Mouse (Mus musculus) right cerebral cortex, postnatal 25 days (tissue): ENCODE measurements around the gene Stoml2.
A peak's percentile ranks its signal among the peaks of the same experiment; 100 is the strongest.

Experiments used
- DNase-seq: peaks from one replicate; pipeline ENCODE4 v3.0.0; 2022

The Stoml2 gene

DNA sequence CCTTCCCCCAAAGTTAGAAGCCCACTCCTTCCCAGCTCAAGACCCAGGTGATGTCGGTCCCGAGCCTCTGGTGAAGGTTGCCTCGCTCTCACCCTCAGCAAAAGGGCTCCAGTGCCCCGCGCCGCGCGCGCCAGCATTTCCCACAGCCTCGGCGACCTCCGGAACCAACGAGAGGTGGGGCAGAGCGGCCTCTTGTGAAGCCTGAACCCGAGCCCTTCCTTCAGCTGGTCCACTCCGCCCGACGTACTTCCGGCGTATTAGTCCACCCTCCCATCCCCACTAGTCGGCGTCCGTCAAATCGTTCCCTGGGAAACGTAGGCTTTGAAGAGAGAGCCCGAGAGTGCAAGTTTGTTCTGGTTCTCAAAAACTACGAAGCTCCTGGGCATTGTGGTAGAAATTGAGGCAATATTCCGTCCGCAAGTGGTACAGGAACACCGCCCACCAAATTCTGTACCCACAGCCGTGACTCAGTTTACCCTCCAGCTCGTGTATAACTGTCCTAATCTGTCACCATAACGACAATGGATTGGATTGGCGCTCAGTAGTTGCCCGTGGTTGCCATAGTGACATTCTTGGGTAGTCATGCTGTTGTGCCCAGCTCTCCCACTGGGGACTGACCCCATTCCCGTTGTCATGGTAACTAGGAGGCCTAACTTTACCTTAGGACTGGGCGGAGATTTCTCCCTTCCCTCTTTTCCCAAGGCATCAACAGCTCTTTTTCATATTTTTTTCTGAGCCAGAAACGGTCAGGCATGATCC lies at the start of gene Stoml2:
Gene Stoml2 (minus strand): TSS at position 474 of the 759 bp plus-strand sequence.
- DNase-seq, result peak; percentile 90

DNA sequence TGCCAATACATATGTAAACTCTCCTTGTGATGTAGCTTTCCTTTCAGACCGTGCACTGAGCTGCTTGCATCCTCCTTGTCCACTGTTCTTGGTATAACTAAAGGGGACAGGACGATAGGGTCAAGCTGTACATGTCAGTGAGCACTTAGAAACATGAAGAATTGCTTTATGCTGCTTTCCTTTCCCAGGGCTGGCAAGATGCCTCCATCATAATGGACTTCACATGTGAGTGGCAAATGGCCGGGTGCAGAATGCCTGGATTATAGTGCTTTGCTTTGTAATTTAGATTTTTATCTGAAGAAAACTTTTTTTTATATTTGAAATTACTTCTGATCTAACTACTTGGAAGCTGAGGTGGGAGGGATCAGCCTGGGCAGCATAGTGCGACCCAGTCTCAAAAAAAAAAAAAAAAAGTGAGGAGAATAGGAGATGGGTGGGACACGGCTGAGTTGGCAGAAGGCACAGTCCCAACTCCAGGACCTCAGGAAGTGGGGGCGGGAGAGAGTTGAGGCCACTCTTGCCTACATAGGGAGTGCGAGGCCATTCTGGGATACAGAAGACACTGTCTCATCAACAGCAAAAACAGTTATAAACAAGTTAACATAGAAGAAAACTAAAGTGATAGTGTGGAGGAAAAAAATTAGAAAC lies 46.7 kb upstream of the Stoml2 start:
- no peak for DNase-seq

DNA sequence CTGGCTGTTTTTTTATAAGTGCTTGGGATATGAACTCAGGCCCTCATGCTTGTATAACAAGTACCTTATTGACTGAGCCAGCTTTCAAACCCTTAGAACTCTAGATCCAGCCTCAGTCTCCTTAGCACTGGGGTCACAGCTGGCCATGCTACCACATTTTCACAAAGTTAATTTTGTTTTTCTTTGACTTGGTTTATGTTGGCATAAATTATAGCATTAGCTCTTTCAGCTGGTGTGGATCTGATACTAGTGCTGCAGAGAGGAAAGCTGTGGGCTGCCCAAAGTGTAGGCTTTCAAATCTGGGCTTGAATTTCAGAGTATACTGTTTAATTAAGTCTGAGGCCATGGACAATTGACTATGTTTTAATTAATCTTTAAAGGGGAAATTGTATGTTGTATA lies 43.4 kb upstream of the Stoml2 start:
- DNase-seq, result no peak

DNA sequence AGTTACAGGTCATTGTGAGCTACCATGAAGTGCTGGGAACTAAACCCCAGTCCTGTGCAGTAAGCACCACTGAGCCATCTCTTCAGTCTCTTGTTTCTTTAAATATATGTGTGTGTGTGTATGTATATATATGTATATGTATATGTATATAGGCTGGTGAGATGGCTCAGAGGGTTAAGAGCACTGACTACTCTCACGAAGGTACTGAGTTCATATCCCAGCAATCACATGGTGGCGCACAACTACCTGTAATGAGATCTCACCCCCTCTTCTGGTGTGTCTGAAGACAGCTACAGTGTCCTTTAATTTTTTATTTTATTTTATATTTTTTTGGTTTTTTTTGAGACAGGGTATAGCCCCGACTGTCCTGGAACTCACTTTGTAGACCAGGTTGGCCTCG lies 34.0 kb upstream of the Stoml2 start:
- no peak for DNase-seq

DNA sequence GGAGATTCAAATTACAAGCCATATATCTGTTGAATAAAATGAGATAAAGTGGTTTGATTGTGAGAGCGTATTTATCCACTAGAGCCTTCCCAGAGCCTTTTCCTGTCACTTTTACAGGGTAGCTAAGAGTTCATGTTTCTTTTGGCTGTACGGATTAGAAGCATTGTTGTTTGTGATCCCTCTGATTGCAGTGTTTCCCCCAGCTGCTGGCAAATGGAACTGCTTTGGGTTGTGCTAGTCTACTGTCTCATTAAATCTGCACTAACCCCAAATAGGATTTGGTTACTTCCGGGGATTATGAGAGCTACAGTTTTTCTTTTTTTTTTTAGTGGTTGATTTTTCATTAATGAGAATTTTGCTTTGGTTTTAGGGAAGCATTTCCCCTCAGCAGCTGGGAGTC lies 28.8 kb upstream of the Stoml2 start:
- no peak for DNase-seq

DNA sequence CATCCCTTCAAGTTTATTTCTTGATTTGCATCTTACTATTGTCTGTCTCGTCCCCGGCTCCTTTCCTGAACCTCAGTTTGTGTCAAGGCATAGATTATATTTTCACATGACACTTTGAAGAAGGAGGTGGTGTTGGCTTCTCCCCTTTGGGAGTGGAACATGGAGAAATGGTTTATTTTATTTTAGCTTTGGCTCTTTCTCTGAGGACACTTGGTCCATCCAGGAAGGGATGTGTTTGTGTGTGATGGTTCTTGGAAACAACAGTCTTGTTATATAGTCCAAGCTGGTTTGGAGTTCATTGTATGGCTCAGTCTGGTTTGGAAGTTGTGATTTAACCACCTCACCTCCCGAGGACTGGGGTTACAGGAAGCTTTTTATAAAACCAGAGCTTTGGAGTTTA lies 28.2 kb upstream of the Stoml2 start:
- DNase-seq, result no peak

DNA sequence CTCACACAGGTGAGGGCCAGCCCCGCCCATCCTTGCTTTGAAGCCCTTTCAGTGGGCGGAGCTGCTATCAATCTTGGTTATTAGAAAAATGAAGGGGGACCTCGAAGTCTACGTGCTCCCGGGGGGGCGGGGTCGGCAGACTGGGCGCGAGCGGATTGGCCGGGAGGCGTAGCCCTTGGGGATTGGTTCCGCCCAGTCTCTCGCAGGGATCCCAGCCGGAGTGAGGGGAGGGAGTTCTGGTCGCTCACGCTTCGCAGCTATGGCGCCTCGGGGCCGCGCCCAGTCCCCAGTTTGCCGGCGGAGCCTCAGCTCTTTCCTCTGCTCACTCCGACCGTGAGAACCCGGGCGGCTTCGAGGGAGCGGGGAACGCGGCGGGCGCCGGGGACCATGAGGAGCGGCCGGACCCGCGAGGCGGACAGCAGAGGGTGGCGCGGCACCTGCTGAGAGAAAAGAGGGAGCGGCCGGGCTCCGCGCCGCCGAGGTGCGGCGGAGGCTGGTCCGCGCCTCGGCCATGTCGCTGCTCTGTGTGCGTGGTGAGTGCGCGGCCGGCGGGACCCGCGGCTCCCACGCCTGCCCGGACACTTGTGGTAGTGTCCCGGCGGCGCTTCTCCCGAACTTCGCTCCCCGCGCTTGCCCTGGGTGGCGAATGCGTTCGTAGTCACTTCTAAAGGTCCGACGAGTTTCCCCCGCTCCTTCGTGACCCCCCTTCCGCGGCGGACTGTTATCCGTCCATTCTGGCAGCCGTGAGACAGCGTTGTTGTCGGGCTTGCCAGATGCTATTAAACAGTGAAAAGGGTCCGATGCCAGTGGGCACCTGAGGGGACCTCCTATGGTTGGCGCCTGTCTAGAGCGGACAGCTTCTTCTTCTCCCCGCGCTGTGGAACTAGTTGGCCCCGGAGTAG lies 27.5 kb upstream of the Stoml2 start, which contains the start of gene Unc13b:
Gene Unc13b (plus strand): TSS at position 201 of the 902 bp plus-strand sequence.
- peak; percentile 90 for DNase-seq

DNA sequence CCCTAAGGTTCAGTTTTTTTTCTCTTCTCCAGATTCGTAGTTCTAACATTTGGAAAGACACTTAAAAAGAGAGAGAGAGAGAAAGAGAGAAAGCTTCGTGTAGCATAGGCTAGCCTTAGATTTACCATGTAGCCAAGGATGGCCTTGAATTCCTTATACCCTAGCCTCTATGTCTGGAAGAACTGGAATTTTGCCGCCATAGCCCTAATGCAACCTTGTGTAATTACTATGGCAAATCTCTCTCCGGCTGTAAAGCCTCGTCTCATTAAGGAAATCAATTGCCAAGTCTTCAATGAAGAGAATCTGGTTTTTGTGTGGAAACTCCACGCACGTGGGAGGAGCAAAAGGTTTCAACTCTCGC lies 26.9 kb upstream of the Stoml2 start:
- no peak for DNase-seq

DNA sequence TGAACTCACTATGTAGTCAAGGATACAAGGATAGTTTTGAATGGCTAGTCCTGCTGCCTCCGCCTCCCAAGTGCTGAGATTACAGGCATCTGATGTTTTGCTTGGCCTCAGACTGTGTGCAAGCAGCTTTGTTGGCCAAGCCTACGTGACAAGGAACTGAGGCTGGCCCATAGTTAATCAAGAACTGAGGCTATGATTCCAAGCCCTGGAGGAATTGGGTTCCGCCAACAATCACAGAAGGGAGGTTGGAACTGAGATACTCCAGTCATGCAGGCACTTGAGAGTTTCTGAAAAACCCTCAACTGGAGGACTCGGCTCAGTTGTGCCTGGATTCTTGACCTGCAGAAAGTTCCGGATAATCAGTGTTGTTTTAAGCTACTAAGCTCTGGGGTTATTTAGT lies 26.1 kb upstream of the Stoml2 start:
- no peak for DNase-seq

DNA sequence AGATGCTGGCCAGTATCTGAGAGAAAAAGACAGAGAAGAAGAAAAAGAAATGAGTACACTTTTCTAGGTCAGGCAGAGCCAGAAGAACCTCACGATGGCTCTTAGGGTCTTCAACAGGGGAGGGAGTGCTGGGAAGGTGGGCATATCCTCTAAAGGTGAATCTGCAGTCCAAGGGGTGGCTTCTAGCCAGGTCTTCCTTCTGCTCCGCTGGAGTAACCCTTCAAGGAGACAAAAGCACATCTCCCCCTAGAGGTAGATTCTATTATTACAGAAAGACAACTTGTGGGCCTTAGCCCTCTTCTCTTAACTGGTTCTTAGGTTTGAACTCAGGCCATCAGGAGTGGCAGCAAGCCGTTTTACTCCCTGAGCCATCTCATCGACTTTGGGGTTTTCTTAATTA lies 21.1 kb upstream of the Stoml2 start:
- no peak for DNase-seq

DNA sequence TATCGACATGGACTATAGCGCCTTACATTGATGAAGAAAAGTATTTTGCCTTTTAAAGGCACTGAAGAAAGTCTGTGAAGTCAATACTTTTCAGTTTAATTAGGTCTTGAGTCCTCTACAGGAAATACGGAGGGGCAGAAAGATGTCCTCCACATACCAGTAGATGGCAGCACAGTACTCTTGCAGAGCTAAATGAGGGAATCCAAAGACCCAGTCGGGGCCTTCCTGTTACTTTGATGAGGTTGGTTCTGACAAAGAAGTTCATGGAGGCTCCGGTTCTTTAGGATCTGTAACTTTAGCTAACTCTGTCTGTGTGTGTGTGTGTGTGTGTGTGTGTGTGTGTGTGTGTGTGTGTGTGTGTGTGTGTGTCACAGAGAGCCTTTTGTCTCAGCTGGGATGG lies 15.7 kb upstream of the Stoml2 start:
- DNase-seq, result peak; percentile 52

DNA sequence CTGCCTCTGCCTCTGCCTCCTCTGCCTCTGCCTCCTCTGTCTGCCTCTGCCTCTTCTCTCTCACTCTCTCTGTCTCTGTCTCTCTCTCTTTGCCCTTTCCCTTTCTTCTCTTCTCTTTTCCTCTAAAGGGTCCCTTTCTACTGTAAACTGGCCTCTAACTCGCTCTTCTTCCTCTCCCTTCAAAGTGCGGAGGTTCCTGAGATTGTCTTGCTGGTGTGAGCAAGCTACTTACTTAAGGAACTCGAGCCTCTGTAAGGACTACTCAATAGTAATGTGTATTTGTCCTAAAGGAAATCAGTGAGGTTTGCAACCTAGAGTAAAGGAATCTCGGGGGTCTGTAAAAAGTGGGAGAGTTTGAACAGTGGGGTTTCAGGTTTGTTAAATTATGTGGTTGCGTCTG lies 15.1 kb upstream of the Stoml2 start:
- no peak for DNase-seq

DNA sequence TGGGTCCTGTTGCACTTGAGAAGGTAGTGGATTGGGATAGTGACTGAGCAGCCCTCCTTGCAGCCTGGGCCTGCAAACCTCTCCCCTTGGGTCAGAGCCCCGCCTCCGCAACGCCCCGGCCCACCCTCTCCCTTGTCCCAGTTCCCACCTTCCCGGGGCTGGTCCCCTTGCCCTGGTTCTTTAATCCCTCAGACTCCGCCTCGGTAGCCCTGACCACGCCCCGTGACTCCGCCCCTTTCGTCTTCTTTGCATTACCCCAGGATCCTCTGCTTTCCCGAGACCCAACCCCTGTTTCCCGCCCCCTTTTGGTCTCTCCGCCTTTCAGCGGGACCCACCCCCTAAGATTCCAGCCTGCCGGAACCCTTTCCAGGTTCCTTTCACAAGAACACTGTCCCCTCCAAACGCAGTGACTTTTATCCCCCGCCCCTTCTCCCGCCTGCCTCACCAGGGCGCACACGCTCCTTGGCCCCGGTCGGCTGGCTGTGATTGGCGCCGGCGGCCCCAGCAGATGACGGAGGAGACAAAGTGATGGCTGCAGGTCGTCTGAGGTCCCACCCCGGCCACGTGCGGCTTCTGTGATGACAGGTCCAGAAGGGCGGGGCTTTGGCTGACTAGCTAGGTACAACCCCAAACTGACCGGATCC lies 14.3 kb upstream of the Stoml2 start, which contains the start of gene Fam214b:
Gene Fam214b (minus strand): TSS at position 562 of the 644 bp plus-strand sequence.
- DNase-seq, result peak; percentile 89

DNA sequence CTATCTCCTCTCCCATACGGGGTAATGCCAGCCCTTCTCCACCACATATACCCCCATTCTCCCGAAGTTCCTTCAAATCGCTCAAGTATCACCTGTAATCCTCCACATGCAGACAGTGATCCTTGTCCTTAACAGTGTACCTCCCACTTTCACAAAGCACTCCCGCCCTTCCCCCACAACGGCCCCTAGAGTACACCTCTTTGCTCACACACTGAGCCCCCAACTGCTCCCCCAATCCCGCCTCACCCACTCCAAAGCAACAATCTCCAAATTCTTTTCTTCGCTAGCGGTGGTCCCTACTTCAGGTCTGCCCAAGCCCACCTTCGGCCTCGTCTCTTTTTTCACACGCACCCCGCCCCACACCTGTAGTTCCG lies 13.8 kb upstream of the Stoml2 start:
- no peak for DNase-seq

DNA sequence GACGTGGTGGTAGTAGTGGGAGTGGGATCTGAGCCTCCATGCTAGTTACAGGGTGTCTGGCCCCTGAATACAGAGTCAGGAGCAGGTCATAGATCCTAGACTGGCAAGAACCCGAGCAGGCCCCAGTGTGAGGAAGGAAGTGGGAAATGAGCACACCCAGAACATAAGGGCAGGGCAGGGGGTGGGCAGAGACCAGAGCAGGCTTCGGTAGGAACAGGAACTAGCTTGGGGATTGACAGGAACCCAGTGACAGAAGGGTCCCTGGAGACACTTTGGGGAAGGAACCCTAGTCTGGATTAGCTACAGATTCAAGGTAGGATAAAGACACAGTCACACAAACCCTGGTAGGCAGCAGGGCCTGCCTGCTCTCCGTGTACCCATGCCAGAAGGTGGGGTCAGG lies 13.2 kb upstream of the Stoml2 start:
- DNase-seq, result no peak

DNA sequence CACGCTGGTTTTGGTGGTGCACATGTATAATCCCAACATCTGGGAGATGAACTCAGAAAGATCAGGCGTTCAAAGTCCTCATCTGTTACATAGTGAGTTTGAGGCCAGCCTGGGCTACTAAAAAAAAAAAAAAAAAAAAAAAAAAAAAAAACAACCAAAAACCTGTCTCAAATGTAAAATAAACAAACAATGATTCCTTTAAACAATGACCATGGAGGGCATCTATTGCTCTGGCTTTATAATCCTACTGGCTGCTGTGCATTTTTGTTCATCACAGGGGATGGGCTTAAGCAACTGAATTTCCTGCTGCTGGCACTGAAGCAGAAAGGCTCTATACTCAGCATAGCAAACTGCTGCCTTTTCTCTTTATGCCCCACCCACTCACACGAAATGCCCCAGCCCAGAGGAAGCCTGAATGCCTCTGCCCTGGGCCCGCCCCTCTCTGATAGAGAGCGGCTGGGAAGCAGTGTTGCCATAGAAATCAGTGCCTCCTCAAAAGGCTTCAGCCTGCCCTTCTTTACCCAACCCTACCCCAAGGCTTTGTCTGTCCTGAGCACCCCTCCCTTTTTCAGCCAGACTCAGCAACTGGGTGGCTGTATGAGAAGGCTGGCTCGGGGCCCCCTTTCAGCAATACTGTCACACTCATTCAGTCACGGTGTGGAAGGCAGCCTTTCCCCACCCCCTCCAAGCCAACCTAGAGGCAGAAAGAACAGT lies 12.3 kb upstream of the Stoml2 start:
- DNase-seq, result peak; percentile 44

DNA sequence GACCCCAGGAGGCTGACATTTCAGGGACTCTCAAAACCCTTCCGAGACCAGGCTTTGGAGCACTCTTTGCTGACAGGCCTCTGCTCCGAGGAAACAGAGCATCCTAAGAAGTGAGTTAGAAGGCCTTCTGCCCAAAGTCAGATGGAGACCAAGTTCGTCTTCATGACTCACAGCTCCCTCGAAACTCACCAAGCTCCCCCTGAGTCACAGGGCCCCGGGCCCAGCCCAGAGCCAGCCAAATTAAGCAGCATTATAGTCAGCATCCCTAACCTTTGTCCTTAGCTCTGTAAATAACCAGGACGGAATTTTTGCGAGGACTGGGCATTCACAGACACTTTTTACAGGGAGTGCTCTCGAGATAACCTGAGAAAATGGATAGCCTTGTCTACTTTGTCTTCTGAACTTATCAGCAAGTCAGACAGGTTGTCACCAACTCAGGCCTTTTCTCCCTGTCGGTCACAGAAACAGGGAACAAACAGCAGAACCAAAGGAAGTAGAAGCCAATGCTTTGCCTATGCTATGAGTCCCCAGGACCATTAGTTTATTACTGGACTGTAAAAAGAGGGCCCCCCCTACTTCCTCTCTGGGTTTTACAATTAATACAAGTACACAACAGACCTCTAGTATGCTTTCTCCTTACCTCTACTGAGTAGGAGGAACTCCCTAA lies 9.5 kb upstream of the Stoml2 start:
- DNase-seq, result no peak

DNA sequence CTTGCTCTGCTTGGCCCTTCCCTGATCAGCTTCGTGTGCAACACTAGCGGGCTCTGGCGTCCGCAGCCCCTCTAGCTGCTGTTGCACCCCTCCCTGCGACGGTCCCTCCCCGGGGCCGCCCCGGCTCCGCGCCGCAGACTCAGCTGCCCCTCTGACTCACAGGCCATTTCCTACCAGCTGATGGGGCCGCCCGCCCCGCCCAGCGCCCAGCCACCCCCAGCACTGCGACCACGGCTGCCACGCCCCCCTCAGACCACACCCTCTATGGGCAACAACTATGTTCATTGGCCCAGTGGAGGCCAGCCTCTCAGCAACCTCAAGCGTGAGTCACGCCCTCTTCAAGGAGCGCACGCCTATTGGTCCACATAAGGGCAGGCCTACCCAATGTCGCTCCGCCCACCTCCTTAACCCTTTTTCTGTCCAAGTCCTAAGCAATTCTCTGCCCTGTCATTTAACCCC lies 8.6 kb upstream of the Stoml2 start:
- peak; percentile 93 for DNase-seq

DNA sequence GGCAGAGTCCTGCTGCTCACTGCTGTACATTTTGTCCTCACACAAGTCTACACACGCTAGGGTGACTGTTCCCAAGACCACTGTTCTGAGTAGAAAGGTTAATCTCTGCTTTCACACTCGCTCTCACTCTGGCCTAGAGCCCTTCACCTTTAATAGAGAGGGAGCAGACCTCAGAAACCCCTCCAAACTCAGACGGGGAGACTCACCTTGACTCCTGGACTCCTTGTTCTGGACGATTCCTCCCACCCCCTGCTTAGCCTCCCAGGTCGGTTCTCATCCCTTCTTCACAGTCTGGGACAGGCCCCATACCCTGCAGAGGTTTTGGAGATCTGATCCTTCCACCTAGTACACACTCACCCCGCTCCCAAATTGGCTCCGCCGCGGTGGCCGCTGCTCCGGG lies 8.1 kb upstream of the Stoml2 start:
- no peak for DNase-seq

DNA sequence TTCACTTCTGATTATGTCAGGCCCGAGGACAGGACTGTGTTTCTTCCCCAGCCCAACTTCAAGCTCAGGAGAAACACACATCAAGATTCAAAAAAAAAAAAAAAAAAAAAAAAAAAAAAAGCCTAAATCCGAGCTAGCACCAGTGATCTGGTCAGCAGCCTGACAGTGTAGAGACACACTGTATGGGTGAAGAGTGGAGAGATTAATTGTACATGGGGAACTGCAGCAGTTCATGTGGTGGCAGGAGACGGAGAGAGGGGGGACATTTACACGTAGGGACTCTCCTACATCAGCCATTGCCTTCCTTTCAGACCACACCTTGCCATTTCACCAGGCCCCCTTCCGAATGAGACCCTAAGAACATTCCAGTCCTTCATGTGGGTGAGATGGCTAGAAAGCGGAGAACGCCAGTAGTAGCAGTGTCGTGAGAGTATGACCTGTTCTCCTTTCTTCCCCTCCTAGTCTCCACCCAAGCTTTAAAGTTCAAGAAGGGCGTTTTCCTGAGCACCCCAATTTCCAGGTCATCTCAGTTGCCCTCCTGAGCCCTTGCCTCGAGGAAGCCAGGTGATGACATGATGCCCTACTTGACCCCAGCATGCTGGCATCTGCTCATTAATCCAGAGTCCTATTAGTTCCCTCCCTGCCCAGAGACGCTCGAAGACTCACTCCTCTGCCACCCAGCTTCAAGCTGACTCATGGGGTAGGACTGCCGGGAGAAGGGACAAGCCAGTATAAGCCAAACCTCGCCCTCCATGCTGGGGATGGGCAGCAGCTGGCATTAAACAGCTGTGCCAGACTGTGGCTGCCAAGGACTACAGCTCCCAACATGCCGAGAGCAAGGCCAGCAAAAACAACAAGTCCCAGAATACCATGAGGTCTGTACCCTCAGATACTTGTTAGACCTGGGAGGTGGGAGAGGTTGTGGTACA lies 7.3 kb upstream of the Stoml2 start:
- peak; percentile 54 for DNase-seq
